Mouse (Mus musculus) E14TG2a.4 (cell line): ENCODE data around the gene Ccl9.
"Not testable (repeated sequence)": the region's sequence is repeated elsewhere in the genome, so short reads cannot be mapped to it uniquely, and the experiment has no call there.

Experiments used
- H3K27me3 ChIP-seq: 2 replicates; pipeline ENCODE4 v1.6.1; 2014; ENCODE audit warnings: low read length, control low read depth; ENCODE audit not compliant: insufficient read depth
- H3K36me3 ChIP-seq: 2 replicates; pipeline ENCODE4 v1.6.1; 2014; ENCODE audit warnings: low read length, control low read depth; ENCODE audit not compliant: insufficient read depth
- H3K4me1 ChIP-seq: replicated peaks from 2 replicates; pipeline ENCODE4 v1.6.1; 2014; ENCODE audit warnings: low read depth, low read length, control low read depth
- H3K4me3 ChIP-seq: replicated peaks from 2 replicates; pipeline ENCODE4 v1.5.1; 2014; ENCODE audit warnings: mild to moderate bottlenecking, low read length
- H3K9me3 ChIP-seq: 2 replicates; pipeline ENCODE4 v1.6.1; 2014; ENCODE audit warnings: low read length, control low read depth
- CTCF ChIP-seq: conservative IDR thresholded peaks from 2 replicates; pipeline ENCODE4 v1.5.1; 2014; ENCODE audit warnings: low read length
- NANOG ChIP-seq: IDR thresholded peaks from 2 replicates; pipeline ENCODE4 v1.6.1; 2014; ENCODE audit warnings: borderline replicate concordance, low read length, mixed read lengths
- POU5F1 ChIP-seq: IDR thresholded peaks from 2 replicates; pipeline ENCODE4 v1.6.1; 2014; ENCODE audit warnings: low read length, borderline replicate concordance

Ccl9 gene

DNA sequence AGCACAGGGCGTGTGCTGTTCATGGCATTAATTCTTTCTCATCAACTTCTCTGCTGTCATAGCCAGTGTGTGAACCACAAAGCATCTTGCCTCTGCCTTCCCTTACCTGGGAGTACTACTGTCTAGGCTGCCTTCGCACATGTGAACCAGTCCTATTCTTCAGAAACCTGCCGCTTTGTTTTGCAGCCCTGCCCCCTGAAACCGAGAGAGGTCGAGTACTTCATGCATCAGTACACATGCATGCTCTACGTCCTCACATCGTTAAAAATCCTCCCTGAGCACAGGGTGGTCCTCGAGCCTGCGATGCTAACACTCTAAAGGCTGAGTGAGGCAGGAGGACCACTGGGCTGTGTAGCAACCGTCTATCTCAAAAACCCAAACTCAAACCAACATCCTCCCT is 21.4 kb downstream of the Ccl9 start:
- TF ChIP-seq NANOG = no peak
- TF ChIP-seq CTCF = no peak; the same call in 1 of the 2 replicates
- no peak for TF ChIP-seq POU5F1
- H3K9me3 ChIP-seq = 0 out of 2 replicates have a peak, but pooled peaks cover 3% of the 10 kb centered on the region
- H3K36me3 ChIP-seq = no peaks in the 10 kb centered on the region
- H3K4me3 ChIP-seq = no peak overlapping the region
- 0 out of 2 replicates have a peak, but pooled peaks cover 4% of the 10 kb centered on the region for H3K4me1 ChIP-seq
- 0 out of 2 replicates have a peak, but pooled peaks cover 5% of the 10 kb centered on the region for H3K27me3 ChIP-seq

DNA sequence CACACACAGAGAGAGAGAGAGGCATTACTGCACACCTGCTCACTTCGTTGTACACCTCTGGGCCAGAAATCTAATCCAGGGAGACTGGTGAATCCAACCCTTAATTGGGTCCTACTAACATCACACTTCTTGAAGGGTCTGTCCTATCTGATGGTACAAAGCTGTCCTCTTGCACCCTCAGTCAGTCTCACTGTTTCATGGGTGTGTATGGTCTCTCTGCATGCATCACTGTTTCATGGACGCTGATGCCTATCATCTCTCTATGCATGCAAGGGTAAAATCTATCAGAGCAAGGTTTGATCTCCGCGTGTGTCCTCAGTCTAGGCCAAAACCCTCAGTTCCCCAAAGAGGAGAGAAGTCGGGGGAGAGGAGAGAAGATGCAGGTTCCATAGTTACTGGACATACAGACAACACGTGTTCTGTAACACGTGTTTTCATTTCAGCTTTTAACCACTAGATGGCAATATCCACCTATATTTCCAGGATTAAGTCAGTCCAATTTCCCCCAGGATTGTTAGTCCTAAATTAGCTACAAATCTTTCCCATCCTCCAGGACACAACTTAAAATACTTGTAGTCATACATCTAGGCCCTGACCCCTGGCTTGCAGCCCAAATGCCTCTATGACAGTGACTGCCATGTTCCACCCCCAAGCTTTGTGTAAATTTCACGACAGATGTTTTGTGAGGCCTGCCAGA is 22.2 kb downstream of the Ccl9 start:
- TF ChIP-seq CTCF (peak; percentile 69), POU5F1 (no peak), NANOG (no peak)
- H3K36me3 ChIP-seq = no peaks in the 10 kb centered on the region
- H3K4me1 ChIP-seq = 0 out of 2 replicates have a peak, but pooled peaks cover 4% of the 10 kb centered on the region
- H3K4me3 ChIP-seq = no peak overlapping the region
- 0 out of 2 replicates have a peak, but pooled peaks cover 5% of the 10 kb centered on the region for H3K27me3 ChIP-seq
- H3K9me3 ChIP-seq = peaks cover 7% of the 10 kb centered on the region; the same call in 1 of the 2 replicates

DNA sequence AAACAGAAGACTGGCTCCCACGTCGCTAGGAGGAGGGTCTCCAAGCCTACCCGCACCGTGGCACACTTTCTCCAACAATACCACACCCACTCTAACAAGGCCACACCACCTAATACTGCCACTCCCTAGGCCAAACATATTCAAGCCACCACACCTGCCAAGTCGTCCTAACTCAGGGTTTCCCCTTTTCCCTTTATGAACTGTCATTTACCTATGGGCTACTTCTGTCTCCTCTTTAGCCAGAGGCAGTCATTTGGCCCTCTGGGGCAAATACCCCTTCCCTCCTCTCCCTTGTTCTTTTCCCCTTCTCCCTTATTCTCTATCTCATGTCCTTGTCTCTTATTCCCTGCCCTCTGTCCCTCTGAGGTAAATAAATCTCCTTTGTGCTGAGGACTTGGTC is 26.8 kb downstream of the Ccl9 start:
- Histone ChIP-seq H3K27me3 (no peaks in the 10 kb centered on the region), H3K4me1 (0 out of 2 replicates have a peak, but pooled peaks cover 1% of the 10 kb centered on the region), H3K36me3 (no peaks in the 10 kb centered on the region), H3K4me3 (no peak overlapping the region), H3K9me3 (peaks cover 16% of the 10 kb centered on the region)
- TF ChIP-seq NANOG = no peak
- TF ChIP-seq POU5F1 = no peak
- TF ChIP-seq CTCF = no peak

DNA sequence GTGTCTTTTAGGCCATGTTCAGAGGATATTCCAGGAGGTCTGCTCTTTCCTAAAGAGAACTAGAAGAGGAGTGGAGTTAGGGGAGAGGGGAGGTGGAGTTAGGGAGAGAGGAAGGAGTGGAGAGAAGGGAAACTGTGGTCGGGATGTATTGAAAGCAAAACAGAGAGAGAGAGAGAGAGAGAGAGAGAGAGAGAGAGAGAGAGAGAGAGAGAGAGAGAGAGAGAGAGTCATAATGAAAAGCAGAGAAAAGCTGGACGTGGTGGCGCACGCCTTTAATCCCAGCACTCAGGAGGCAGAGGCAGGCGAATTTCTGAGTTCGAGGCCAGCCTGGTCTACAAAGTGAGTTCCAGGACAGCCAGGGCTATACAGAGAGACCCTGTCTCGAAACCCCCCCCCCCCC is 27.4 kb downstream of the Ccl9 start:
- H3K36me3 ChIP-seq, H3K27me3 ChIP-seq, H3K4me1 ChIP-seq, H3K4me3 ChIP-seq: not testable (repeated sequence)
- peaks cover 16% of the 10 kb centered on the region for H3K9me3 ChIP-seq

DNA sequence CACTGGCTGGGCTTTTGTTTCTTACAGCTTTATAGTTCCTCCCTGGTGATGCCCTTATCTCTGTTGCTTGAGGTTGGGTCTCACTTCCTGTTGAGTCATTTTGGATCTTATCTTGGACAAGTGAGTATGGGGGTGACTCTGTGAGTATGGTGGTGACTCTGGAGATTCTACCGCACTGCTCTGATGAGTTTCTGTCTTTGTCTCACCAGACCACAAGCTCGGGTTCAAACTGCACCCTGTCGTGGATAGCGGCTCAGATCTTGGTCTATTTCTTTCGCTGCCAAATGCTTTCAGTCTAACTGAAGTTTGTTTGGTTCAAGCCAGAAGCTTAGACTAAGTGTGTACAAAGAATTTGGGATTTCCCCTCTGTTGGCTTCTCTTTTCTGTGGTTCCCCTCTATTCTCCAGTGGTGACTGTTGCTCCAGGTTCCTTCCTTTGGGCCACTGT is 28.2 kb downstream of the Ccl9 start:
- Histone ChIP-seq H3K36me3 (no peaks in the 10 kb centered on the region), H3K9me3 (peaks cover 16% of the 10 kb centered on the region), H3K27me3 (no peaks in the 10 kb centered on the region), H3K4me3 (no peak overlapping the region), H3K4me1 (no peaks in the 10 kb centered on the region)
- TF ChIP-seq NANOG (no peak), POU5F1 (no peak), CTCF (no peak)

DNA sequence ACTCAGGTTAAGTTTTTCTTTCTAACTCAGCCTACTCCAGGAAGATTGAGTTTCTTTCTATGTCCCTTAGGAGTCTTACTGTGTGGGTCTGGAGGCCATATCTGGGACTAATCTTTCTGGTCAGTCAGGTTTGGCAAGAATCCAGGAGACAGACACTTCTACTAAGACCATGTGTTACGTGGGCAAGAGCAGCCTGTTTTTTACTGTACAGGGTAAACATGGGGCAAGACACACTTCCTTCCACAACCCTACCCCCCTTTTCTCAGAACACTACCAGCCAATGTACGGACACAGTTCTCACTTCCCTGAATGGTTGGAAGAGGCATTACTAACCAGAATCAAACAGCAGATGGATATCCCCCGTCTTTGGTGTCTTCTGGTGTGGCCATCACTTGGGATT is 34.2 kb downstream of the Ccl9 start:
- Histone ChIP-seq H3K36me3 (no peaks in the 10 kb centered on the region), H3K9me3 (peaks cover 5% of the 10 kb centered on the region), H3K4me3 (no peak overlapping the region), H3K4me1 (no peaks in the 10 kb centered on the region), H3K27me3 (no peaks in the 10 kb centered on the region)
- TF ChIP-seq CTCF (no peak), NANOG (no peak), POU5F1 (no peak)

DNA sequence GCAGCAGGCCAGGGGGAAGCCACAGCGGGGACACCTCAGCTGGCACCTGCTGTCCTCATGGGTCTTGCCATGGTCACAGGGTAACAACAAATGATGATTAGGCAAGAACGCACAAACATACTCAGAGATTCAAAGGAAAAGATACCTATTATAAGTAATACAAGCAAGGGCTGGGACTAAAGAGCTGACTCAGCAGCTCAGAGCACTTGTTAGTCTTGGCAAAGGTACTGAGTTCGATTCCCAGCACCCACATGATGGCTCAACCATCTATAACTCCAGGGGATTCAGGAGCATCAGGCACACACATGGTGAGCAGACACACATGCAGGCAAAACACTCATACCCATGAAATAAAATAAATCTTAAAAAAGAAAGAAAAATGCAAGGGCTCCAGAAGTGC is 37.0 kb downstream of the Ccl9 start:
- Histone ChIP-seq H3K4me3 (no peak overlapping the region), H3K4me1 (no peaks in the 10 kb centered on the region), H3K9me3 (no peaks in the 10 kb centered on the region), H3K27me3 (no peaks in the 10 kb centered on the region), H3K36me3 (no peaks in the 10 kb centered on the region)
- TF ChIP-seq POU5F1 (no peak), CTCF (no peak), NANOG (no peak)

DNA sequence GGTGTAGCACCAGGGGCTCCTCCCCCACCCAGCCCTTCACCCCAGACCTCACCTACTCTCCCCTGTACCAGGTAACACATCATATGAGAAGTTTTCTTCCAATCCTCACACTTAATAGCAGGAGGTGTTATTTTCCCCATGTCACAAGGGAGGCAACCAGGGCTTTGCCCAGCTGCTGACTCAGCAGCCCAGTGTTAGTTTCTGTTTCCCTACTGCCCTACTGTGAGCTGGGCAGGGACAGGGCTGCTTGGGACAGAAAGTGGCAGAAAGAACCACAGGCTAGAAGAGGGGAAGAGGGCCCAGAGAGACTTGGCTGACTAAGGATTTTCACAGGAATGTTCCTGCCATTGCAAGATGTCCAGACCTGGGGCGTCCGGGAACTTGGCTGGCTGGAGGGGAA is 37.5 kb downstream of the Ccl9 start:
- no peaks in the 10 kb centered on the region for H3K36me3 ChIP-seq
- H3K4me3 ChIP-seq = no peak overlapping the region
- 0 out of 2 replicates have a peak, but pooled peaks cover 2% of the 10 kb centered on the region for H3K27me3 ChIP-seq
- H3K9me3 ChIP-seq = no peaks in the 10 kb centered on the region
- H3K4me1 ChIP-seq = no peaks in the 10 kb centered on the region
- TF ChIP-seq NANOG (no peak), CTCF (no peak), POU5F1 (no peak)
